Mouse (Mus musculus) liver, adult (tissue): Measurements from ENCODE around the gene Gm20388.

ENCODE experiments used
- GATA4 ChIP-seq: IDR thresholded peaks from 2 replicates; pipeline ENCODE4 v1.6.1; 2014; ENCODE audit warnings: mild to moderate bottlenecking, low read length; ENCODE audit not compliant: insufficient replicate concordance

The Gm20388 gene

DNA sequence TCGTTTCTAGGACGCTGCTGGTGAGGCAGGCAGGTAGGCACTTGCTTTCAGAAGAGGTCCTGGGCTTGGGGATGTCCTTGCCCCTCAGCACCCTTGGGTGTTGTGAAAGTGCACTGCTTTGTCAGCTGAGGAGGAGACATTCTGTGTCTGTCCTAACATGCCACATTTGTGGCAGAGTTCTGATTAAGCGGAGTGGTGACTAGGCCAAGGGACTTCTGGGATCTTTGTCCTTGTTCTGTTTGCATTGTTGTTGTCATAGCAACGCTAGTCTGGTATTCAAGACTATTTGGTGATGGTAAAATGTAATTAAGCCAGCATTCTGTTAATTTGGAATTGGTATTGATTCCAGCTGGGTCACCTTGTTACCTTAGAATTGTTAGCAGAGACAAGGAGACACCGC, 2093.5 kb downstream of the Gm20388 start:
- no peak for TF ChIP-seq GATA4

DNA sequence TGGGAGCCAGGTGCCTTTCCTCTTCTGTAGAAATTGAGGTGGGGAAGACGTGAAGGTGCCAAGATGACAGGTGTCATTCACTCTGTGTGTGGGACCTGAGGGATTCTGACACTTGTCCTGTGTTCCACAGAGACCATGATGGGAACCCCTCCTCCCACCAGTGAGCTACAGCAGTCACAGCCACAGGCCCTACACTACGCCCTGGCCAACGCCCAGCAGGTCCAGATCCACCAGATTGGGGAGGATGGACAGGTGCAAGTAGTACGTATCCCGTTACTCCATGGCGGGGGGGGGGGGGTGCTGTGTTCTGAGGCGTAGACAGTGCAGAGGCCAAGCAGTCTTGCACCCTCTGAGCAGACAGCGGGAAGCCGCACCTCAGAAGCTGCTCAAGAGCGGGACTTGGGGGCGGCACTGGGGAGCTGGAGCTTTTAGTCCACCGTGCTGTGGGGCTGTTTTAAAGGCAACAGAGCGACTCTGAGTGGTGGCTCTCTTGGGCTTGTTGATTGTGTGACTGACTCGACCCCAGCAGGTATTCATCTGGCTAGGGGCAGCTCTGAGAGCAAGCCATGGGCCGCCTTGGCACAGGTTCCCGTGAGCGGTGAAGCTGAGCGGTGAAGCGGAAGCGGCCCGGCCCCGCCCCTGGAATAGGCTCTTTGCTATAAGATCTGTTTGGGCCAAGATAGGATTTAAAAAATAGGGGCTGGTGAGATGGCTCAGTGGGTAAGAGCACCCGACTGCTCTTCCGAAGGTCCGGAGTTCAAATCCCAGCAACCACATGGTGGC, 2095.0 kb downstream of the Gm20388 start:
- no peak for TF ChIP-seq GATA4

DNA sequence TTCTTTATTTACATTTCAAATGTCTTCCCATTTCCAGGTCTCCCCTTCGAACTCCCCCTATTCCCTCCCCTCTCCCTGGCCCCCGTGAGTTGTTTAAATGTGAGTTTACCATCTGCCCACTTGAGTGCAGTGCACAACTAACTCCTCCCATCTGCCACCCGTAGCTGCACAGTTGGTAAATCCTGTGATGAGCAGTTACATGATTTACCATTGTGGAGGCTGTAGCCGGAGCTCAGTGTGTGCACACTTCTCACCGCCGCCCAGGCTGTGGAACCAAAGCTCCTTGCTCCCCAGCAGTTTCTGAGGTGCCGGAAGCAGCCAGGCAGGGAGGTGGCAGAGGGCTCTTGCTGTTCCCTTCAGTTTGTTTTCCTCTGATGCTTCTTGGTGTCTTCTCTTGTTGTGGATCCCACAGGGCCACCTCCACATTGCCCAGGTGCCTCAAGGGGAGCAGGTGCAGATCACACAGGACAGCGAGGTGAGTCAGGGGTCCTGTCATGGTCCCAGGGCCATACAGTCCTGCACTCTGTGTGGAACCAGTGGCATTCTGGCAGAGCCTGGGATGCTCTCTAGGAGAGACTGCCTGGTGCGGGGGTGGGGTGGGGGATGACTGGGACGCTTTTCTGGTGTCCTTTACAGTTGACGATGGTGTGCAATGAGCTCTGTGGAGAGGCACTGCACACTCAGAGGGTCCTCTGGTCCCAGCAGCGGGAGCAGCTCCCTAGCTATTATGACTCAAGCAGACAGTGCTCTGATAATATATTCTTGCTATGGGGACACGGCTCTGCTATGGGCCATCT, 2096.2 kb downstream of the Gm20388 start:
- no peak for TF ChIP-seq GATA4

DNA sequence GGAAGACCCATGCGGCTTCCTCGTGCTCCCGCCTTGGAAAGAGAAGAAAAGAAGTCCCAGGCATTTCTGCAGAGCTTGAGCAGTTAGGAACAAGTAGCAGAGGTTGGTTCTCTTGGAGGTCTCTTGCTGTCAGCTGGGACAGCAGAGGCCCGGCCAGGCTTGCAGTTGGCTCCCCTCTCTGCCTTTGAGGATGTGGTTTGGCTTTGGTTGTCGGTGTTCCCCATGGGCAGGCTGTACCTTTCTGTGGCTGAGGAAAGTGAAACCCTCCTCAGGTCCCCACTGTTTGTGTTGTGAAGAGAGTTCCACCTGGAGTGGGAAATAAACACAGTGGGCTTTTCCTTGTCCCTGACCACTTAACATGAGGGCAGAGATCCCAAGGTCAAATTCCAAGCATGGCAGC, 2097.8 kb downstream of the Gm20388 start:
- no peak for TF ChIP-seq GATA4

DNA sequence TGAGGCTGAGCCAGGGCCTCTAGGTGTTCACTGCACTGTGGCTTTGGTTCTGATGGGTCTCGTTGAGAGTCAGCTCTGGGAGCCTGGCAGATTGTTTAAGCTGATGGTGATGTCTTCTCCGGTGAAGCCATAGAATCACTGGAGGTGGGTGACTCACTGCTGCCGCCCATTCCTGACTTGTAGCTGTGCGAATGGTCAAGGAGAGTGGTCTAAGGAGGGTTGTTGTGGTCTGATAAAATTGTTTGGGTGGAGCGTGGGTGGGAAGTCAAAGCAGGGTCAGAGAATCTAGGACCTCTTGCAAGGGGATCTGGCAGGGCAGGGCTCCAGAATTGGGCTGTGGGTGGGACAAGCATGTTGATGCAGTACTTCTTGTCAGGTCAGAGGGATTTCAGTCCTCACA, 2100.0 kb downstream of the Gm20388 start:
- no peak for TF ChIP-seq GATA4

DNA sequence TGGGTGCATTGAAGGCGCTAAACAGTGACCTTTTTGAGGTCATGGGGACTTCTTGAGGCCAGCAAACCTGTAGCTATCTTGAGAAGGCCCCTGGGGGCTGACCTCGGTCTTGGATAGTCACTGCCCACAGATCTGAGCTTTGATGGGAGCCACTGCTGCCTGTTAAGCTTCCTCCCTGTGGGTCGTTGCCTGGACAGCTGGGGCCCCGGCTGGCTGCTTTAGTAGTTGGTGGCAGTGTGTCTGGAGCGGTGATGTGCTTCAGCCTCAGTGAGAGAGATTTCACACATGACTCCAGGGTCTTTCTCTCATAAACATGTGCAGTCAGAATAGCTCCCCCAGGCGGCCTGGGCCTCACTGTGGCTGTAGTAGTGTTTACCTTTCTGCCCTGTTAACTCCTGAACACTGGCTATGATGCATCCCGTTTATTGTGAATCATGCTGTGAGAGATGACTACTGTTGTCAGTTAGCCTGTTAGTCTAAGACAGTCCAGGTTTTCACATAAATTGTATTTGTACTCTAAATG, 2100.5 kb downstream of the Gm20388 start:
- TF ChIP-seq GATA4: no peak

- no peak for TF ChIP-seq GATA4
These were observed 2104.0 kb downstream of the Gm20388 start for GRCm38 (mm10) chr8:122014606-122015005.

- no peak for TF ChIP-seq GATA4
These were observed 2107.6 kb downstream of the Gm20388 start for GRCm38 (mm10) chr8:122018046-122018831.

- no peak for TF ChIP-seq GATA4
These were observed 2108.5 kb downstream of the Gm20388 start for GRCm38 (mm10) chr8:122019162-122019561.

- no peak for TF ChIP-seq GATA4
These were observed 2109.6 kb downstream of the Gm20388 start for GRCm38 (mm10) chr8:122020050-122020771.

GRCm38 (mm10) chr8:122021725-122022124, 2111.1 kb downstream of the Gm20388 start:
- no peak for TF ChIP-seq GATA4

DNA sequence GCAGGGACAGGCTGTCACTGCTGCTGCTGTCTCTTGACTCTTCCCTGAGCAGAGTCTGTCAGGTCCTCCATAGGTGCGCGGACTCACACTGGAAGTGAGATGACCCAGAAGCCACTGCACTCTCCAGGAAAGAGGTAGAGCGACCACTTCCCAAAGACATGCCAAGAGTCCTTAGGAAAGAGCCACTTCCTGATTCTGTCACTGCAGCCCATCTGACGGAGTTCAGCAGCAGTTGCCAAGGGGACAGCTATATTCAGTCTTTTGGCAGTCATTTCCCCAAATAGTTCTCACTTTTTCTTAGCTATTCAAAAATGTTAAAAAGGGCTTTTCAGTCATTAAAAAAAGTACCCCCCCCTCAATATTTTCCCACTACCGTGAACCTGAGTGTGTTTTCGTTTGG, 2111.6 kb downstream of the Gm20388 start:
- TF ChIP-seq GATA4: no peak

GRCm38 (mm10) chr8:122022705-122023104, 2112.1 kb downstream of the Gm20388 start:
- TF ChIP-seq GATA4: no peak

GRCm38 (mm10) chr8:122025546-122025945, 2114.9 kb downstream of the Gm20388 start:
- no peak for TF ChIP-seq GATA4

- TF ChIP-seq GATA4: no peak
These were observed 2117.5 kb downstream of the Gm20388 start for GRCm38 (mm10) chr8:122028116-122028515.
